Mouse (Mus musculus): ENCODE measurements around the gene Gm10097. TPM values are rescaled to one million over a fixed set of nuclear protein-coding genes. Genes with fewer than 3 reads are reported as not detected.

The Gm10097 gene
- 0.12 TPM in 1 of 2 replicates, not detected in the other for polyA plus RNA-seq (2015; fragmentation: Nextera tagmentation; extraction: Ambion mirVana)

GRCm38 (mm10) chr10:5068676-5069265 lies at the start of gene Gm10097:
Gene Gm10097 (plus strand): TSS chr10:5069192.

All from adrenal gland, postnatal 0 days (tissue).